Mouse (Mus musculus) mature B cell (primary cell): ENCODE data around the gene Rhot1.
"Not testable (repeated sequence)": the region's sequence is repeated elsewhere in the genome, so short reads cannot be mapped to it uniquely, and the experiment has no call there.

Experiments
- in situ Hi-C: fragments of 300-500 bp; cut with MboI; formaldehyde crosslinking; loops from 2 replicates; pipeline ENCODE4 v1.14.3; 2019

Gene Rhot1

DNA sequence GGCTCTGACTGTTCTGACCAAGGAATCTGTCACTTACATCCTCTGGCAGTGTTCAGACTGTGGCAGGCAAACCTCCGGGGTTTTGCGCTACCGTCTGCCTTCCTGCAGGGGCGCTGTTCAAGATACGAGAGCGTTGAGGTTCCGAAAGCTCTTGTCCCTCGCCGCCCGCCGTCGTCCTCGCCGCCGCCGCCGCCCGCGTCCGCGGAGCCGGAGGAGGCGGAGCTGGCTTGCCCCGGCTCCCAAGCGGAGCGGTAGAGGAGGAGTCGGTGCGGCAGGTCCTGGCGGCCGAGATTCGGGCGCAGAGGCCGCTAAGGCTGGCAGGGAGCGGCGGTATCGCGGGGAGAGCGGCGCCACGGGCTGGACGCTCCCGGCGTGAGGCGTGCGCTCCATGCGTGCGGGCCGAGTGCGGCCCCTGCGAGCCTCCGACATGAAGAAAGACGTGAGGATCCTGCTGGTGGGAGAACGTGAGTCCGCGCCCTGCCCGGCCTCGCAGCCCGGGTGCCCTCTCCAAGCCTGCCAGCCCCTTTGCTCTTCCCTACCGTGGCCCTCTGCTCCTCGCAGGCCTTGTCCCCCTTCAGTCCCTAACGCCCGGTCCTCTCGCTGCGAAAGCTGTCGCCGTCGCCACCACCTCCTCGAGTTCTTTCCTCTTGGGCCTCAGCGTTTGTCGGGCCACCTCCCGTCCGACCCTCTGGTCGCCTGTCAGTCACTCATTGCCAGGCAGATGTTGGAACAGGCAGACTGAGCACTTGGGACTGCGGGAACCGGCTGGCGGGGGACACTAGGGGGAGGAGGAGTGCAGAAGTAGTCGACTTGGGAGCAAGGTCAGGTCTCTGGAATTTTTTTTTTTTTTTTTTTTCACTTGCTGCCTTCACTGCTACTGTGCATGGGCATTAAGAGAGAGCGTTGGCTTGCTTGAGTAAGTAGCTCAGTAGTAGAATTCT, at the start of gene Rhot1:
Gene Rhot1 (plus strand): TSS at position 160 of the 941 bp plus-strand sequence.
- in situ Hi-C loops = no loop called here

DNA sequence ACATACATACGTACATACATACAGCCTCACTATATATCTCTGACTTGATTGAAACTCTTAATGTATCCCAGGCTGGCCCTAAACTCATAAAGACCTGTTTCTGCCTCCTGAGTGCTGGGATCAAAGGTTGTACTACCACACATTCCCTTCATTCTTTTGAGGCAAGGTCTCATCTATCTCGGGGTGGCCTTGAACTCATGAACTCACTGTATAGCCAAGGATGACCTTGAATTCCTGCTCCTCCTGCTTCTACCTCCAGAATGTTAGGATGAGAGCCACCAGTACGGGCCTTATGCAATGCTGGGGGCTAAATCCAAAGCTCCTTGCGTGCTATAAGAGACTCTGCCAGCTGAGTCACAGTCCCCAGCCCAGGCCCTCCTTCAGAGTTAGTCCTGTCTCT, 47.8 kb upstream of the Rhot1 start:
- in situ Hi-C loops = no loop called here

DNA sequence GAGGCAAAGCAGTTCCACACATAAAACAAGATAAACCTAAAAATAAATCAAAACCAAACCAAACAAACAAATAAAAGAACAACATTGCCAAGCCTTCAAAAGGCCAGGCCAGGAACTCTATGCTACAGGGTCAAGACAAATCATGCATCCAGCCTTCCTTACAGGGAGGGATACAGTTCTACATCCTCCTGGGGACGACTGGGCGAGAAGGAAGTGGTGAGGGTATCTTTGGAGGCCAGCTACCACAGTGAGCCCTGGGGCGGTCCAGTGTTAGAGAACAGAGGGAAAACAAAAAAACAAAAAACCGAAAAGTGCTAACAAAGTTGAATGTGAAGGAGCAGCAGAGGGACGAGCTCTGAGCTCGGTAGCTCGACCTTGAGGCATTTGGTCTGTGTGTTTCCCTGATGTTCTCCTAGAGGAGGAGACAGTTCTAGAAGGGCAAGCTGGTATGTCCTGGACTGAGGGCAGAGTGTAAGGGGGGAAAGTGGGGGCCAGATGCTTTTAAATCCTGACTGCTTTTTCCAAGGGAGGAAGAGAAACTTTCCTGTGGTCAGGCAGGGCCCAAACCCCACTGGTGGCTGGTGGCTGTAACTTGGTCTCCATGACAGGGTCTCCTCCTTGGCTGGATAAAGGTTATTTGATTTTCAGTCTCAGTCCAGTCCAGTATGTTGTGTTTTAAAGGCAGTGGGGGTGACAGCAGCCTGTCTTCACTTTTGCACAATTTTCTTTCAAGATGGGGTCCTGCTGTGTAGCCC, 45.3 kb upstream of the Rhot1 start:
- in situ Hi-C loops = no loop called here

DNA sequence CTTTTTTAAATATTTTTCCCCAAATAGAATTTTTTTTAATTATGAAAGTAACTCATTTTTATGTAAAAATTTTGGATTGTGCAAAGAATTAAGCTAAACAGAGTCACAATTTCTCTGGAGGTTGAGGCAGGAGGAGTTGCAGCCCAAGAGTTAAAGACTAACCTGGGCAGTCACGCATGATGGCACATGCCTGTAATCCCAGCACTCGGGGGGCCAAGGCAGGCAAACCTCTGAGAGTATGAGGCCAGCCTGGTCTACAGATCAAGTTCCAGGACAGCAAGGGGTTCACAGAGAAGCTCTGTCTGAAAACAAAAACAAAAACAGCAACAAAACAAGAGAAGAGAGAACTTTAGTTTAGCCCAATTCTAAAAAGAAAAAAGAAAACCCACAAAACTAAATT, 44.6 kb upstream of the Rhot1 start:
- in situ Hi-C loops = no loop called here

DNA sequence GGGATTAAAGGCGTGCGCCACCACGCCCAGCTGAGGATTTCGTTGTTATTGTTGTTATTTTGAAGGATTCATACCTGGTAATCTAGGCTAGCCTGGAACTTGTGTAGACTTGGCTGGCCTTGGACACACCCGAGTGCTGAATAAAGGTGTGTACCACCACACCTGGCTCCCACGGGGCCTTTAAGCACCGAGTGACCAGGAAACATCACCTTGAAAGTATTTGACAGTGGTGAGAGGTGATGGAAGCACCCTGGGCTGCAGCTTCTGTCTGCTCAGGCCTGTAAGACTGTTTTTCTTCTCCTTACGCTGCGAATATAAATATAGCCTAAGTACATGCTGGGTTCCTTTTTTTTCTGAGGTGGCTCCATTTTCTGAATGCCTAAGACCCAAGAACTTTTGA, 40.7 kb upstream of the Rhot1 start:
- in situ Hi-C loops = no loop called here

DNA sequence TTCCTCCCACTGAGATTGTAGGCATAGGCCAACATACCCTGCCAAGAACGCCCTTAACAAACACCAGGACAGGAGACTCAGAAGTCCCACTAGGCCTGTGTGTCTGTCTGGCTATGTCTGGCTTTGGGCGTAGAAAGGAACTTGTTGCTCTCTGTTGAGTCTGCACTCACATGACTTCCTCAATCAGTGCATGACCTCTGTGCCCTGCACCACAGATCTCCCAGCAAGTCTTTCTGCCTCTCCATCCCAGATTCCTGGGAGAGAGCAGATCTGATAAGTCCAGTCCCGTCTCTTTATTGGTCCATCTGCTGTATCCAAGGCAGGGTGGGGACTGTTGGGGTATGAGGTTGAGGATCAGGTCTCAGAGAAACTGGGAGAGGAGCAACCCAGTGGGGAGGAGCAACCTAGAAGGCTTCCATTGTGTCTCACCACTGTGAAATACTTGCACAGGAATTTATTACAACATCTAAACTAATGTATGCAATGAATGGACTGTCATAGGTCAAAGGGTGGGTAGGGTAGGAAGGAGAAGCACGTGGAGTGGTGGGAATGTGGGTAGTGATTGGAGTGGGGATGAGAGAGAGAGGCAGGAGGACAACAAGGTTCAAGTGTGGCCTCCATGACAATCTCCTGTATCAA, 40.1 kb upstream of the Rhot1 start:
- in situ Hi-C loops = no loop called here

DNA sequence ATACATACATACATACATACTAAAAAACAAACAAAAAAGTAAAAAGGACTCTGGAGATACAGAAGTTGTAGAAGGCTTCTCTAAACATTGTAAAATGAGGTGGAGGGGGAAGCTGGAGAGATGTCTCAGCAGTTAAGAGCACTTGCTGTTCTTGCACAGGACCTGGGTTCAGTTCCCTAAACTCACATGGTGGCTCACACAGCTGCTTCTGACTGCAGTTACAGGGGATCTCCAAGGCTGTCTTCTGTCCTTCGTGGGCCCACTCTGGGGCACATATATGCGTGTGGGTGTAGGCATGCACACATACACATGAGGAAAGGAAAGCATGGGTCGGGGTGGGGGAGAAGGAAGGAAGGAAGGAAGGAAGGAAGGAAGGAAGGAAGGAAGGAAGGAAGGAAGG, 39.2 kb upstream of the Rhot1 start:
- in situ Hi-C loops = no loop called here

DNA sequence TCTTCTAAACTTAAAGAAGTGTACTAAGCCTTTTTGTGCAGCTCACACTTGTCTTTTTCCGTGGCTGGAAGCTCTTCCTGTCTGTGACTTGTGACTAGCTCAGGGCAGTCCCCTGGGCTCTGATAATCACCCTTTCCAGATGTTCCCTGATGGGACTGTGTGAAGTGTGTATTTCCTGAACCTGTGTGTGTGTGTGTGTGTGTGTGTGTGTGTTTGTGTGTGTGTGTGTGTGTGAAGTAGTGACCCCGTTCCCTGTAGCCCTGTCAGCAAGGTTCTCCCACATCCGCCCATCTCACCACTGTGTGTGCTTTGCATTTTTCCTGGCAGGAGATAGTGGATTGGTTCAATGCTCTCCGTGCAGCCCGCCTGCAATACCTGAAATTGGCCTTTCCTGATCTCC, 38.5 kb upstream of the Rhot1 start:
- in situ Hi-C loops = no loop called here

DNA sequence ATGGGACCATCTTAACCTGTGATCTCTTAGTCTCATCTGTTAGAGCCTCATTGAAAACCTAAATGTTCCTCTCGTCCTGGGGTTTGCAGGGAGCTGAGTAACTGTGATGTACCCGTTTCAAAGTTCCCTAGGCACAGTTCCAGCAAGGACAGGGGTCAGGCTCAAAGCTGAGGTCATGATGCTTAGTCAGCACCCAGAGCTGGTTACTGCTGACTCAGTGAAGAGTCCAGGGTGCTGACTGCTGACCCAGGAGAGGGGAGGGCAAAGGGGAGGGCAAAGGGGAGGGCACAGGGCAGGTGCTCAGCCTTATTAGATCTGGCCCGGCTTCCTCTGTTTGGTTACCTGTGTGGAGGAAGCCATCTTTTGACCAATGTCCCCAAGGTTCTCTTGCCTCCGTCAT, 36.9 kb upstream of the Rhot1 start:
- in situ Hi-C loops = no loop called here

DNA sequence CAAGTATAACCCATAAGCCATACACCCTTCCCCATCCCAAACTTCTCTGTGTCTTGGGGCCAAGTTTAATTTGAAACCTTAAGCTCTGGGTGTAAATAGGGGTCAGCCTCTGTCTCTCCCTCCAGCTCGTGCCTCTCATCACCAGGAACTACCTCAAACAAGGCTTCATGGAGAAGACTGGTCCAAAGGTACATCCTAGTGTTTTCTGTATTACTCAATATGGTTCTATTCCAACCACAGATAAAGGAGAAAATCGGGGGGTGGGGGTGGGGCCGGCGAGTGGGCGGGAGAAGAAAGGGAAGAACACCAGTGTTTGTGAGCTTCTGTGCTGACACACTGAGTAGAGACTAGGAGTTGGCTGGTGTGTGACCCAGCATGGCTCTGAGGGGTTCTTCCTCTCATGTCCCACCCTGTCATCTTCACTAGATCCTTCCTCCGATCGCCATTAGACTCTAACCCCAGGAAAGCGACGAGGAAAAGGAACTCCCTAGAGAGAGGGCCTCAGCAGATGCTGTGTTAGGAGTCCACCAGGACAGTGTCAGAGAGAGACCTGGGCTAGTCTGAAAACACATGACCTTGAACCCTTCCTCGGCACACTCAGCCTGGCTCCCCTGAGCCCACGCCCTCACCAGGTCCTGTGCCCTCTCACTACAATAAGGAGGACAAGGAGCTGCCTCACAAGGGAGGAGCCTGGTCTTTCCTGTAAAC, 34.7 kb upstream of the Rhot1 start:
- in situ Hi-C loops = no loop called here

DNA sequence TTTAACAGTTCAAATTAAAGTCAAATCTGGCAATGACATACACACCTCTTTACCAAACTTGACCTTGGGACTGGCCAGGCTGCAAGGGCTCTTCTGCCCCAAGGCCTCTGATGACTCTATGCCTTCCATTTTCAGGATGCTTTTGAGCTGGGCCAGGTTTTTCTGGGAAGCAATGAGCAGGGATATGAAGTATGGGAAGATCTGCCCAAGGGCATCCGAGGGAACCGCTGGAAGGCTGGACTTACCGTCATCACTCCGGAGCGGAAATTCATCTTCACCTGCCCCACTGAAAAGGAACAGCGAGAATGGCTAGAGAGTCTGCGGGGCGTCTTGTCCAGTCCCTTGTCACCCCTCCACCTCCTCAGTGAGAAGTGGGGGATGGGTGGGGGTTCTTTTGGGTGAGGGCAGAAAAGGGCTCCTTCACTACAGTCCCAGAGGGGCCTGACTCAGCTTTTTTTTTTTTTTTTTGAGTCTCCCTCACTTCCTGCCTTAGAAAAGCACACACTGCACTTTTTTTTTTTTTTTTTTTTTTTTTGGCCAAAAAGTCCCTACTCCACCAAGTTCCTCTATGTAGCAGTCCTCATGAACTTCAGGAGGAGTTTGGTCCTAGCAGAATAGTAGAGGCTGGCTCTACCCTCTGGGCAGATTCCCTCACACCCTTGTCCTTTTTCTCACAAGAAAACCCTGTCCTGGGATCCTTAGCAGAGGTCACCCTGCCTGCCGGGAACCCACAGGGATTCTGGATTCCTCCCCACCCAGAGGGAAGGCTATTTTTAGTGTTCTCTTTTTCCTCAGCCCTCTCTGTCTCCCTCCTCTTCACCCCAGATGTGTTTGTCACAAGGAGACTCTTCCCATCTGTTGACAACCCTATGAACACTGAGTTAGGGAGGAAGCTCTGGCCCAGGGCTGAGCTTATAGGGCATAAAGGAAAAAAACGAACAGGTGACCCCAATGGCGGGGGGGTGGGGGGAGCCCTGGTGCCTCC, 31.6 kb upstream of the Rhot1 start:
- in situ Hi-C loops = no loop called here

DNA sequence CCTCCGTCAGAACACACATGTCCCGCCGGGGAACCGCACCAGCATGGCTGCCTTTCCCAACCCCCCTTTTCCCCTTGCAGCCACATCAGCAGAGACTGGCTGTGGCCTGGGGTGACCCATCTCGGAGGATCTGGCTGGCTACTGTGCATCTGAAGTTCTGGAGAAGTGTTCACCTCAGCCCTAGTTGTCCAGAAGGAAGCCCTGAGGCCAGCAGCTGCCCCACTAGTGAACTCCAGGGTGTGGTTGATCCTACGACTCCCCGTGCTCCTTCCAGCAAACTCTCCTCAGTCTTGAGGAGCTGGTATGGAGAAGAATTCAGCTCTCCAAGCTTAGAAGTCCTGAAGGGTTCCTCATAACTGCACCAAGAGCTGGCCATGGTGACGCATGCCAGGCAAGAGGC, 30.5 kb upstream of the Rhot1 start:
- in situ Hi-C loops = no loop called here

DNA sequence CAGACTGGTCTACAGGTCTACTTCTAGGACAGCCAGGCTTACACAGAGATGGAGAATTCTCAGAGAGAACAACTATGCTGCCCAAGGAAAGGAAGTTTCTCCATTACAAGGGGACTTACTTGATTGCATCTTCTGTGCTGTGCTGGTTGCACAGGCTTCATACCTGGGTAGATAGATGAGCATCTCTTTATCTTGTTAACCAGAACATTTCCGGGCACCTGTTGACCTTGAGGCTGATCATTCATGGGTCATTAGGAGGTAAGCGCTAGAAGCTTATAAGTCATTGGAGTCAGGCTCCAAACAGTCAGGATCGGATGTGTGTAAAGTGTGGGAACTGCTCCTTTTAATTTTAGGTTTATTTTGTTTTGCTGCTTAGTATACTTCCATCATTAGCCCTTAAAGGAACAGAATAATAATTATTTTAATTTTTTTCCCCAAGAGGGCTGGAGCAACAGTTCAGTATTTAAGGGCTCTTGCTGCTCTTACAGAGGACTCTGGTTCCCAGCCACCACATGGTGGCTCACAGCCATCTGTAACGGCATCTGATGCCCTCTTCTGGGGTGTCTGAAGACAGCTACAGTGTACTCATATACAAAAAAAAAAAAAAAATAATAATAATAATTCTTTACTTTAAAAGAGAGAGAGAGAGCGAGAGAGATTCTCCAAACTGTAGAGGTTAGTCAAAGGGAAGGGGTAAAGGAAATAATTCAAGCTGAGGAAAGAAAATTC, 27.6 kb upstream of the Rhot1 start:
- in situ Hi-C loops = no loop called here

DNA sequence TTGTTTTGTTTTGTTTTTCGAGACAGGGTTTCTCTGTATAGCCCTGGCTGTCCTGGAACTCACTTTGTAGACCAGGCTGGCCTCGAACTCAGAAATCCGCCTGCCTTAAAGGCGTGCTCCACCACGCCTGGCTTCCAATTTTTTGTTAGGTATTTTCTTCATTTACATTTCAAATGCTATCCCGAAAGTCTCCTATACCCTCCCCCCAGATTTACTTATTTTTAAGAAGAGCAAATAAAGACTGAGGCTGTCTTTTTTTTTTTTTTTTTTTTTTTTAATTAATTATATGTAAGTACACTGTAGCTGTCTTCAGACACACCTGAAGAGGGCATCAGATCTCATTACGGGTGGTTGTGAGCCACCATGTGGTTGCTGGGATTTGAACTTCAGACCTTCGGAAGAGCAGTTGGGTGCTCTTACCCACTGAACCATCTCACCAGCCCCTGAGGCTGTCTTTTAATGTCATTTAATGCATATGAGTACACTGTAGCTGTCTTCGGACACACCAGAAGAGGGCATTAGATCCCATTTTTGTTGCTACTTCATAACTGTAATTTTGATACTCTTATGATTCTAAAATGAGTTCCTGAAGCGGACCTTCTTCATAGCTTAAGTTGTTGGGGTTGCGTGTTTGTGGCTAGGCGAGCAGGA, 25.6 kb upstream of the Rhot1 start:
- in situ Hi-C loops = not testable (repeated sequence)

DNA sequence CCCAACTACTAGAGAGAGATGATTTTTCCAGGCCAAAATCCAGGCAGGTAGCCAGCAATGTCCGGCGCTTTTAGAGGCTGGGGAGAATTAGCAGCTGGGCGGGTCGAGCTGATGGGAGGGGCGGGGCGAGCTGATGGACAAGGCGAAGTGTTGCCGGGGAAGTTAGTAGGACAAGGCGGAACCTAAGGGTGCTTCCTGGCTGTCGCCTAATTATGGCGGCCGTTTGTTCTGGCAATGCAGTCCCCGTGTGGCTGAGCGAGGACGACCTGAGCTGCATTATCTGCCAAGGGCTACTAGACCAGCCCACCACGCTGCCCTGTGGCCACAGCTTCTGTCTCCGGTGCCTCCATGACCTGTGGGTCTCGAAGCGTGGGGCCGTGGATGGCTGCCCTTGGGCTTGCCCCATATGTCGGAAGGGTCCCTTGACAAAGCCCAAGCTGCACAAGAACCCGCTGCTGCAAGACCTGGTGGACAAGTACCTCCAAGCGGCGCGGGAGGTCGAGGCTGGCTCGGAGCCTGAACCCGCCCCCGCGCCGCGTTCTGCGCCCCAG, 25.0 kb upstream of the Rhot1 start, which contains the start of gene Rnf135:
Gene Rnf135 (plus strand): TSS at position 147 of the 551 bp plus-strand sequence.
- in situ Hi-C loops = no loop called here

DNA sequence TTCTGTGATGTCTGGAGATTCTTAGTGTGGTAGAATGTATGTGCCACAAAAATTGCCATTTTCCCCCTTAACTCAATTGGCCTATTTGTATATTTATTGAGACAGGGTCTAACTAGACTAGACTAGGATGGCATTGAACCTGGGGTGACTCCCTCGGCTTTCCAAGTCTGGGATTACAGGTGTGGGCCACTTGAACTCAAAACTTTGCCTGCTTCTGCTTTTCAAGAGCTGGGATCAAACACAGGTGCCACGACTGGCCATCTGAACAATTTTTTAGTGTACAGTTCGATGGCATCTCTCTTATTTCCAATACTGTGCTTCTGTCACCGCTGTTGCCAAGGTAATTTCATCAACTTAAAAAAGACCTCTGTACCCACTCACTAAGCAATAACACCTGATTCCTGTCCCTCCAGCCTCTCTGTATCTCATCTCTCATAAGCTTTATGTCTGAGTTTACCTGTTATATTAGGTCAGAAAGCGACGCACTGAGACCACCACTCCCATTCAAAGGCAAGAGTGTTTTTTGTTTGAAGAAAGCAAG, 24.2 kb upstream of the Rhot1 start:
- in situ Hi-C loops = no loop called here

DNA sequence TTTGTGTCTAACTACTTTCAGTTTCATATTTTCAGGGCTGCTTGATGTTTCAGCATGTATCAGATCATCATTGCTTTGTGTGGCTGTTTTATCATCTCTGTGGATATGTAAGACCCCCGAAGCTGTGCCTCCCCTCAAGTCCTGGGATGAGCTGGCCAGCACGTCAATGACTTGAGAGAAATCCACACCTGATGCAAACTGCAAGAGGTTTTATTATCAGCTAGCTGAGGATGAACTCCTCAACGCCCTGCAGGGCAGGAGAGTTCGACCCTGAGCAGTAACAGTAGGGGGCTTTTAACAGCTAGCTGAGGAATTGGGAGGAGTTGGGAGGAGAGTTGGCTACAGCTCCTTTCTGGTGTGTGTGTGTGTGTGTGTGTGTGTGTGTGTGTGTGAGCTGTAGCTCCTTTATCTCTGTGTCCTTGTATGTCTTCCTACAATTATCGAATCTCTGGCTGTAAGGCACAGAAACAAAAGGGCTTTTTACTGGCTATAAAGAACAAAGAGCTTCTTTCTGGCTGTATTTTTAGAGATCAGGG, 23.3 kb upstream of the Rhot1 start:
- in situ Hi-C loops = not testable (repeated sequence)

DNA sequence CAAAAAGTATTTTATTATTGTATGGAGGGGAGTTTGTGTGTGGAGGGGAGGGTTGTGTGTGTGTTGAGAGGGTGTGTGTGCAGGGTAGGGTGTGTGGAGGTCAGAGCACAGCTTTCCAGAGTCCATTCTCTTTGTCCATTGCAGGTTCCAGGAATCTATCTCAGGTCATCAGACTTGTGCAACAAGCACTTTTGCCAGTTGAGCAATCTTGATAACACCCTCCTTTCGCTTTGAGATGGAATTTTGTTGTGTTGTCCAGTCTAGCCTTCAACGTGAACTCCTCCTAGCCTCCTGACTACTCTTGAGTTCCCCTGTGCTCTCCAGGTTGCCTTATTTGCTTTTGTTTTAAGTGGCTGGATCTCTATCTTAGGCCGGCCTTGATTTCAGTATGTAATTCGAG, 18.5 kb upstream of the Rhot1 start:
- in situ Hi-C loops = no loop called here

DNA sequence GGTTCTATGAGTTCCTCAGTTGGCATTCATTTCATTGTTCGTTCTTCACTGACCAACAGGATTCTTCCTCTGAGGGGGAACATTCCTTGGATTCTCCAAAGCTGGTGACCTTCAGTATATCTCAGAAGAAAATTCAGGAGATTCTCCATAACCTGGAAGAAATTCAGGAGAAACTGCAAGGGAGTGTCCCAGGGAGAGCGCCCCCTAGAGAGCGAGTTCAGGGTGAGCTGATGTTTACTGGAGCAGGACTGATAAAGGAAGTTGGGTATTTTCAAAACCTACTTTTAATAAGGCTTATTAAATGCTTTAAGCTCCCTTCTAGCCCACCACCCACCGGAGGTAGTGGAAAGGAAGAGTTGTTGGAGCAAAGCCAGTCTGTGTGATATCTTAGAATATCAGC, 15.0 kb upstream of the Rhot1 start:
- in situ Hi-C loops = no loop called here
